Mouse (Mus musculus) embryonic facial prominence, embryonic 12.5 days (tissue): ENCODE results near the gene Cdk6. TPM values are rescaled to one million over a fixed set of nuclear protein-coding genes. Genes with fewer than 3 reads are reported as not detected.

Source experiments
- ATAC-seq: fragments of 200-750 bp; cut with Nextera tagmentation; 2 replicates; pipeline ENCODE4 v1.8.0; 2017; ENCODE audit not compliant: insufficient number of reproducible peaks, insufficient read depth, low FRiP score, low TSS enrichment
- H3K27ac ChIP-seq: fragments of 300-500 bp; sonication (generic); 2 replicates; pipeline ENCODE4 v1.5.1; 2016; ENCODE audit warnings: mild to moderate bottlenecking
- H3K27me3 ChIP-seq: fragments of 300-500 bp; sonication (generic); 2 replicates; pipeline ENCODE4 v1.6.1; 2016; ENCODE audit warnings: mild to moderate bottlenecking, moderate library complexity
- H3K36me3 ChIP-seq: fragments of 300-500 bp; sonication (generic); 2 replicates; pipeline ENCODE4 v1.6.1; 2016; ENCODE audit warnings: mild to moderate bottlenecking
- H3K4me1 ChIP-seq: fragments of 300-500 bp; sonication (generic); 2 replicates; pipeline ENCODE4 v1.6.1; 2016
- H3K4me2 ChIP-seq: fragments of 300-500 bp; sonication (generic); replicated peaks from 2 replicates; pipeline ENCODE4 v1.6.1; 2016; ENCODE audit warnings: mild to moderate bottlenecking, moderate library complexity
- H3K4me3 ChIP-seq: fragments of 300-500 bp; sonication (generic); 2 replicates; pipeline ENCODE4 v1.5.1; 2016; ENCODE audit warnings: mild to moderate bottlenecking
- H3K9ac ChIP-seq: fragments of 300-500 bp; sonication (generic); 2 replicates; pipeline ENCODE4 v1.6.1; 2016; ENCODE audit warnings: mild to moderate bottlenecking, moderate library complexity
- H3K9me3 ChIP-seq: fragments of 300-500 bp; sonication (generic); 2 replicates; pipeline ENCODE4 v1.6.1; 2016; ENCODE audit warnings: mild to moderate bottlenecking, moderate library complexity
- WGBS: fragments of 180-500 bp; shearing (Covaris S2); methylation state at CpG from one replicate; pipeline ENCODE4 v1.1.7; 2016; 5-methylcytosine and 5-hydroxymethylcytosine counted together
- polyA plus RNA-seq: library from polyadenylated mRNA; unstranded; fragments of >200 nt; fragmentation: Nextera tagmentation; extraction: Ambion mirVana; gene quantifications from 2 replicates; pipeline ENCODE4 v1.2.1, GENCODE M21; 2016

Gene Cdk6
- polyA plus RNA-seq, 1 experiment from 2014 or later, result 31.0 TPM

- ATAC-seq, result no peak
- Histone ChIP-seq H3K36me3 (no peaks in the 10 kb centered on the region), H3K4me3 (no peak overlapping the region), H3K27me3 (no peaks in the 10 kb centered on the region), H3K9ac (no peak overlapping the region), H3K4me1 (no peaks in the 10 kb centered on the region), H3K4me2 (no peak overlapping the region), H3K9me3 (no peaks in the 10 kb centered on the region), H3K27ac (no peak overlapping the region)
- 83% methylated on average over 8 of the region's 8 CpGs for WGBS
Measured at GRCm38 (mm10) chr5:3494452-3495187, 153.3 kb downstream of the Cdk6 start.

GRCm38 (mm10) chr5:3497505-3497925, 156.2 kb downstream of the Cdk6 start:
- no peaks in the 10 kb centered on the region for H3K9me3 ChIP-seq
- no peaks in the 10 kb centered on the region for H3K36me3 ChIP-seq
- 0 out of 2 replicates have a peak, but pooled peaks cover under 1% of the 10 kb centered on the region for H3K4me1 ChIP-seq
- no peak for ATAC-seq
- H3K27ac ChIP-seq, result no peak overlapping the region
- no peaks in the 10 kb centered on the region for H3K27me3 ChIP-seq
- 75% methylated on average over 5 of the region's 5 CpGs for WGBS
- no peak overlapping the region for H3K4me3 ChIP-seq
- H3K9ac ChIP-seq, result no peak overlapping the region
- H3K4me2 ChIP-seq, result no peak overlapping the region

GRCm38 (mm10) chr5:3500298-3500697, 159.0 kb downstream of the Cdk6 start:
- Histone ChIP-seq H3K9ac (no peak overlapping the region), H3K4me2 (no peak overlapping the region), H3K36me3 (no peaks in the 10 kb centered on the region), H3K9me3 (no peaks in the 10 kb centered on the region), H3K27ac (no peak overlapping the region), H3K4me3 (no peak overlapping the region), H3K4me1 (0 out of 2 replicates have a peak, but pooled peaks cover 3% of the 10 kb centered on the region), H3K27me3 (no peaks in the 10 kb centered on the region)
- no peak for ATAC-seq
- 92% methylated on average over 5 of the region's 5 CpGs for WGBS

DNA sequence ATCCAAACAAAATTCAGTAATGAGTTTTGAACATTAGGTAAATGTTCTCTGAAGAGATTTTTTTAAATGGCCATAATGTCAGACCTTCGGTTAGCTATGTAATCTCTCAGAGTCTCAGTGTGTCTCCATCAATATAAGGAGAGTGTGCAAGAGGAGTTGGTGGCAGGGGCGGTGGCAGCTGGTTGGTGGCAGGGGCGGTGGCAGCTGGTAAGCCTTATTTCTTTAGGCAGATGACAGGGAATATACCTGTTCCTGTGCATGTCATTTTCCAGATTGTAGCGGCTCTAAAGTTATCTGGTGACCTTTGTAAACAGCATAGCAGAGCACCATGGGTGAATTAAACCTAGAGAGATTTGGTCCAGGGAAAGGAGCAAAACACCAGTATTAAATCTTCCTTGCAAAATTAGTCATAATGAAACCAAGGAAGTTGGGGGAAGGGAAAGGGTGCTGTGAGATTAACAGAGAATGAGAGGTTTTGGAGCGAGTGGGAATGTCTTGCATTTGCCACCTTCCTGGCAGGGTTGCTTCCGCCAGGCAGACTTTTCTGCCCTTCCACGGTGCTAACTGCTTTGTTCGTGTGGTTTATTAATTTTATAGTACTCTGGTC, 159.8 kb downstream of the Cdk6 start:
- Histone ChIP-seq H3K9me3 (no peaks in the 10 kb centered on the region), H3K27ac (no peak overlapping the region), H3K4me2 (no peak overlapping the region), H3K27me3 (no peaks in the 10 kb centered on the region), H3K4me3 (no peak overlapping the region), H3K4me1 (0 out of 2 replicates have a peak, but pooled peaks cover 3% of the 10 kb centered on the region), H3K9ac (no peak overlapping the region), H3K36me3 (no peaks in the 10 kb centered on the region)
- 65% methylated on average over 8 of the region's 8 CpGs for WGBS
- ATAC-seq, result no peak

DNA sequence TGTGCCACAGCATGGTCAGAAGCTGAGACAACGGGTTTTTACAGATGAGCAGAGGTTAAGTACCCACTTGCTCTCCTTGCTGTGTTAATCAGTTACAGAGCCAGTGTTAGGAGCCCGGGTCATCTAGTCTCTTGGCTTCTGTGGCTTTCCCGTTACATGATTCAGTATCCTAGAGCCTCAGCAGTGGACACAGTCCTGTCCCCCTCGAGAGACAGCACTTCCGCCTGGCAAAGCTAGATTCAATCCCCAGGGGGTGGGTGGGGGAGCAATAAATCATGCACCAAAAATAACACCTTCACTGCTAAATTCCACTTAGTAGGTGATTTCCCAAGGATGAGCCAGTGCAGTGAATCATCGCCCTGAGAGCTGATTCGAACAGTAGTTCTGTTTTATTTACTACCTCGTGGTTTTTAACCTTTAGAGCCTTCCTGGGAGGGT, 160.3 kb downstream of the Cdk6 start:
- no peak overlapping the region for H3K9ac ChIP-seq
- no peaks in the 10 kb centered on the region for H3K36me3 ChIP-seq
- H3K27ac ChIP-seq, result no peak overlapping the region
- no peak overlapping the region for H3K4me3 ChIP-seq
- no peaks in the 10 kb centered on the region for H3K9me3 ChIP-seq
- H3K4me1 ChIP-seq, result 0 out of 2 replicates have a peak, but pooled peaks cover 3% of the 10 kb centered on the region
- WGBS, result 40% methylated on average over 8 of the region's 8 CpGs
- no peak for ATAC-seq
- H3K4me2 ChIP-seq, result no peak overlapping the region
- no peaks in the 10 kb centered on the region for H3K27me3 ChIP-seq

- H3K4me3 ChIP-seq, result no peak overlapping the region
- no peaks in the 10 kb centered on the region for H3K9me3 ChIP-seq
- no peak overlapping the region for H3K27ac ChIP-seq
- H3K36me3 ChIP-seq, result no peaks in the 10 kb centered on the region
- 0 out of 2 replicates have a peak, but pooled peaks cover 3% of the 10 kb centered on the region for H3K4me1 ChIP-seq
- no peak for ATAC-seq
- 66% methylated on average over 11 of the region's 11 CpGs for WGBS
- no peak overlapping the region for H3K9ac ChIP-seq
- H3K4me2 ChIP-seq, result no peak overlapping the region
- no peaks in the 10 kb centered on the region for H3K27me3 ChIP-seq
Measured at GRCm38 (mm10) chr5:3502610-3503350, 161.5 kb downstream of the Cdk6 start.

- H3K9ac ChIP-seq, result no peak overlapping the region
- no peaks in the 10 kb centered on the region for H3K9me3 ChIP-seq
- no peaks in the 10 kb centered on the region for H3K36me3 ChIP-seq
- no peaks in the 10 kb centered on the region for H3K27me3 ChIP-seq
- 82% methylated on average over 4 of the region's 4 CpGs for WGBS
- no peak overlapping the region for H3K27ac ChIP-seq
- no peak overlapping the region for H3K4me3 ChIP-seq
- H3K4me1 ChIP-seq, result 0 out of 2 replicates have a peak, but pooled peaks cover 3% of the 10 kb centered on the region
- no peak for ATAC-seq
- no peak overlapping the region for H3K4me2 ChIP-seq
Measured at GRCm38 (mm10) chr5:3503373-3503772, 162.1 kb downstream of the Cdk6 start.

DNA sequence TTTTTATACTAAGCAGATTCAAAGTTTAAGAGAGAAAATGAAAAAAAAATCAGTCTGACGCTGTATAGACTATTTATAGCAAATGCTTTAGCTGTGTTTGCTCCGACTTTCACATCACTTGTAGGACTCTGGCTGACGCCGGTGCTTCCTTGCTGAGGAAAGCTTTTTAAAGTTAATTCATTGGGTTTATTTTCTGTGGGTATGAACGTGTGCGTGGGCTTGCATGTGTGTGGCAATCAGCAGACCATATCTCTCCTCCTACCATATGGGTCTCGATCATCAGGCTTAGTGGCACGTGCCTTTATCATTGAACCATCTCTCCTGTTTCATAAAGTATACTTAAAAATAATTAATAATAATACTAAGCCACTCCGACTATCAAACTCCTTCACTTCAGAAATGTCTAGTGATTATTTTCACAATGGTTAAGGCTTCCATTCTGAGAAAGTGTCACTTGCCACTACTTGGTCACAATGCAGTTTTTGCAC, 162.6 kb downstream of the Cdk6 start:
- H3K27me3 ChIP-seq, result no peaks in the 10 kb centered on the region
- H3K9ac ChIP-seq, result no peak overlapping the region
- H3K36me3 ChIP-seq, result no peaks in the 10 kb centered on the region
- 0 out of 2 replicates have a peak, but pooled peaks cover 3% of the 10 kb centered on the region for H3K4me1 ChIP-seq
- no peak overlapping the region for H3K4me3 ChIP-seq
- no peaks in the 10 kb centered on the region for H3K9me3 ChIP-seq
- H3K27ac ChIP-seq, result no peak overlapping the region
- 81% methylated on average over 9 of the region's 9 CpGs for WGBS
- no peak overlapping the region for H3K4me2 ChIP-seq
- ATAC-seq, result no peak

GRCm38 (mm10) chr5:3504453-3504852, 163.2 kb downstream of the Cdk6 start:
- Histone ChIP-seq H3K27me3 (no peaks in the 10 kb centered on the region), H3K9ac (no peak overlapping the region), H3K9me3 (no peaks in the 10 kb centered on the region), H3K4me1 (0 out of 2 replicates have a peak, but pooled peaks cover 3% of the 10 kb centered on the region), H3K4me3 (no peak overlapping the region), H3K36me3 (no peaks in the 10 kb centered on the region), H3K4me2 (no peak overlapping the region), H3K27ac (no peak overlapping the region)
- 60% methylated on average over 4 of the region's 4 CpGs for whole genome bisulfite sequencing
- ATAC-seq, result no peak

DNA sequence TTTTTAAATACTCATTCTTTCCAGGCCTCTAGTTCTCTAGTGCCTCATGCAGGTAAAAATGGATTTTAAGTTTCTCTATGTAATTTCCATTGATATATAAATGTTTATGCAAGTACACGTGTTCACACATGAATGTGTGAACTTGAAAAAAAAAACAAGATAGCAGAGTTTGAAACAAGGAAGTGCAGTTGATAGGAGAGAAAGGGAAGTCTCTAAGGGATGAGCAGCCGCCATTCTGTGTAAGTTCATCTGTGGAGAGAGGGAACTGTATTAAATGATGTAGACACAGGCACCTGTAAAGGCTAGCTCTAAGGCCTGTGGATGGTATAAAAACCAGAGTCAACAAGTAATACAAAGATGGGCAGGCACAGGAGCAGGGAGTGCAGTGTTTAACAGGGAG, 164.3 kb downstream of the Cdk6 start:
- Histone ChIP-seq H3K4me3 (no peak overlapping the region), H3K27me3 (no peaks in the 10 kb centered on the region), H3K9me3 (no peaks in the 10 kb centered on the region), H3K4me1 (0 out of 2 replicates have a peak, but pooled peaks cover 3% of the 10 kb centered on the region), H3K36me3 (no peaks in the 10 kb centered on the region), H3K27ac (no peak overlapping the region), H3K4me2 (no peak overlapping the region), H3K9ac (no peak overlapping the region)
- ATAC-seq, result no peak
- WGBS, result 73% methylated on average over 2 of the region's 2 CpGs

DNA sequence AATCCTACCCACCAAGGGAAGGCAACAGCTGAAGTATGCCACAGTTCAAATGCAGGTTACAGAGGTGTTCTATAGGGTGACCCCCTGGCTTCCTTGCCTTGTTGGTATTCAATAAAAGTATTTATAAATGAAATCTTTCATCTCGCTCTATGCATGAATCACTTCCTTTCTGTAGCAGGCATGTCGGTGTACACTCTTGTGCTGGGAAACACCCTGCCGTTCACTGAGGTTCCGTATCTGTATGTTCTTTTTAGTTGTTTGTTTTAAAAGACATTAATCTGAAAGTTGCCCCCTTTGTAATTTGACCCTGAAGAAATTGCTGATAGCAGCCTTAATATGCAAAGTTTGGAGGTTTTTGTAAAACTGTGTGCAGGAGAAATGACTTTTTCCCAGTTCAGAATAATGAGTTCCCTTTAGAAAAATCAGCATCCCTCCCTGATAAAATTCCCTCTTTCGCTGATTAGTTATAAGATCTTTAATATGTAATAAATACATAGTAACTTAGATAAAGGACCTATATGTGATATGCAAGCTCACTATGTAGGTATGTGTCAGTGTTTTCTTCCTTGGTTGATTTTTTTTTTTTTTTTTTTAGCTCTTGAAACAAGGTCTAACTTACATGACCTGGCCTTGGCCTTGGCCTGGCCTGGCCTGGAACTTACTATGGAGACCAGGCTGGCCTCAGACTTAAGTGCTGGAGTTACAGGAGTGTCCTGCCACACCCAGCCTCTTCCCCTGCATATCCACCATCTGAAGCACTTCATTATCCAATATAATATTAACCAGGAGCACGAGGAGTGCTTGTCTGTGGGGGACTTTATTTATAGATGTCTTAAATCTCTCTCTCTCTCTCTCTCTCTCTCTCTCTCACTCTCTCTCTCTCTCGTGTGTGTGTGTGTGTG, 167.4 kb downstream of the Cdk6 start:
- Histone ChIP-seq H3K9me3 (no peaks in the 10 kb centered on the region), H3K4me2 (no peak overlapping the region), H3K9ac (no peak overlapping the region), H3K27me3 (no peaks in the 10 kb centered on the region), H3K36me3 (no peaks in the 10 kb centered on the region), H3K4me1 (0 out of 2 replicates have a peak, but pooled peaks cover 6% of the 10 kb centered on the region), H3K4me3 (no peak overlapping the region), H3K27ac (no peak overlapping the region)
- 71% methylated on average over 7 of the region's 7 CpGs for WGBS
- no peak for ATAC-seq
